Mouse (Mus musculus) forebrain, embryonic 12.5 days (tissue): ENCODE data around the gene Pfdn6. TPM values are rescaled to one million over a fixed set of nuclear protein-coding genes. Genes with fewer than 3 reads are reported as not detected.

Experiments
- ATAC-seq: fragments of 200-750 bp; cut with Nextera tagmentation; 2 replicates; pipeline ENCODE4 v1.8.0; 2017; ENCODE audit warnings: moderate TSS enrichment; ENCODE audit not compliant: low FRiP score
- H3K27ac ChIP-seq: fragments of 300-500 bp; sonication (generic); 2 replicates; pipeline ENCODE4 v1.5.1; 2016; ENCODE audit warnings: mild to moderate bottlenecking
- H3K27me3 ChIP-seq: fragments of 300-500 bp; sonication (generic); 2 replicates; pipeline ENCODE4 v1.6.1; 2016; ENCODE audit warnings: mild to moderate bottlenecking
- H3K36me3 ChIP-seq: fragments of 300-500 bp; sonication (generic); replicated peaks from 2 replicates; pipeline ENCODE4 v1.6.1; 2016; ENCODE audit warnings: mild to moderate bottlenecking
- H3K4me1 ChIP-seq: fragments of 300-500 bp; sonication (generic); 2 replicates; pipeline ENCODE4 v1.6.1; 2016
- H3K4me2 ChIP-seq: fragments of 300-500 bp; sonication (generic); 2 replicates; pipeline ENCODE4 v1.6.1; 2016; ENCODE audit warnings: mild to moderate bottlenecking, moderate library complexity
- H3K4me3 ChIP-seq: fragments of 300-500 bp; sonication (generic); replicated peaks from 2 replicates; pipeline ENCODE4 v1.5.1; 2016; ENCODE audit warnings: mild to moderate bottlenecking
- H3K9ac ChIP-seq: fragments of 300-500 bp; sonication (generic); 2 replicates; pipeline ENCODE4 v1.6.1; 2016; ENCODE audit warnings: mild to moderate bottlenecking
- H3K9me3 ChIP-seq: fragments of 300-500 bp; sonication (generic); 2 replicates; pipeline ENCODE4 v1.6.1; 2016
- WGBS: fragments of 180-500 bp; shearing (Covaris S2); methylation state at CpG from one replicate; pipeline ENCODE4 v1.1.7; 2016; 5-methylcytosine and 5-hydroxymethylcytosine counted together
- polyA plus RNA-seq: library from polyadenylated mRNA; unstranded; fragments of >200 nt; fragmentation: Nextera tagmentation; extraction: Ambion mirVana; gene quantifications from 2 replicates; pipeline ENCODE4 v1.2.1, GENCODE M21; 2016

Gene Pfdn6
- polyA plus RNA-seq, 1 experiment from 2014 or later = 198 TPM

GRCm38 (mm10) chr17:33940981-33941380 lies 838 bp upstream of the Pfdn6 start:
- Histone ChIP-seq H3K27ac (no peak overlapping the region), H3K4me2 (peak overlapping the region; percentile 99), H3K4me1 (peaks cover 23% of the 10 kb centered on the region), H3K36me3 (peaks cover 54% of the 10 kb centered on the region), H3K4me3 (peak overlapping the region; percentile 87), H3K27me3 (no peaks in the 10 kb centered on the region), H3K9ac (peak overlapping the region; percentile 81), H3K9me3 (no peaks in the 10 kb centered on the region)
- ATAC-seq = peak; percentile 22; the same call in 1 of the 2 replicates
- WGBS = 3% methylated on average over 26 of the region's 26 CpGs

DNA sequence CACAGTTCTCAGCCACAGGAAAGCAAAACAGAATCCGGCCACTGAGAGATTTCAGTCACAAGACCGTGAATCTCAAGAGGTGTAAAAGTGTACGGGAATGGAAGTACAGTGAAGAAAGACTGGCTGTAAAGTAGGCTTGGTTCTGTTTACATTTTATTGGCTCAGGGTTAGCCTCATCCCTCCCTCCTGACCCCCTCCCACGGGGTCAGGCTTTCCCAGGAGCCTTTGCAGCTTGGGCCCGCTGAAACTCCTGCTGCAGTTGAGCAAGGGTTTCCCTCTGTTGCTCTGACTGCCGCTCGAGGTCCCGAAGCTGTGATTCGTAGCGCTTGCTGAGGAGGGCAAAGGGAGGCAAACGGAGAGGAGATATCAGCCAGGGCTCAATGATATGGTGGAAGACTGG lies 1.4 kb downstream of the Pfdn6 start:
- H3K27me3 ChIP-seq = no peaks in the 10 kb centered on the region
- WGBS = 83% methylated on average over 11 of the region's 11 CpGs

GRCm38 (mm10) chr17:33936993-33937392 lies 3.1 kb downstream of the Pfdn6 start:
- Histone ChIP-seq H3K36me3 (peaks cover 64% of the 10 kb centered on the region), H3K9me3 (no peaks in the 10 kb centered on the region), H3K27me3 (no peaks in the 10 kb centered on the region), H3K4me2 (no peak overlapping the region), H3K4me1 (peaks cover 22% of the 10 kb centered on the region), H3K27ac (no peak overlapping the region), H3K9ac (no peak overlapping the region), H3K4me3 (no peak overlapping the region)
- ATAC-seq = no peak
- 87% methylated on average over 15 of the region's 15 CpGs for WGBS

More for the DNA sequence above, 1.4 kb downstream of the Pfdn6 start:
- Histone ChIP-seq H3K27ac (no peak overlapping the region), H3K9me3 (no peaks in the 10 kb centered on the region), H3K4me1 (peaks cover 23% of the 10 kb centered on the region), H3K4me2 (peak overlapping the region; percentile 99), H3K36me3 (peaks cover 58% of the 10 kb centered on the region), H3K9ac (no peak overlapping the region), H3K4me3 (peak overlapping the region; percentile 87)
- no peak for ATAC-seq

DNA sequence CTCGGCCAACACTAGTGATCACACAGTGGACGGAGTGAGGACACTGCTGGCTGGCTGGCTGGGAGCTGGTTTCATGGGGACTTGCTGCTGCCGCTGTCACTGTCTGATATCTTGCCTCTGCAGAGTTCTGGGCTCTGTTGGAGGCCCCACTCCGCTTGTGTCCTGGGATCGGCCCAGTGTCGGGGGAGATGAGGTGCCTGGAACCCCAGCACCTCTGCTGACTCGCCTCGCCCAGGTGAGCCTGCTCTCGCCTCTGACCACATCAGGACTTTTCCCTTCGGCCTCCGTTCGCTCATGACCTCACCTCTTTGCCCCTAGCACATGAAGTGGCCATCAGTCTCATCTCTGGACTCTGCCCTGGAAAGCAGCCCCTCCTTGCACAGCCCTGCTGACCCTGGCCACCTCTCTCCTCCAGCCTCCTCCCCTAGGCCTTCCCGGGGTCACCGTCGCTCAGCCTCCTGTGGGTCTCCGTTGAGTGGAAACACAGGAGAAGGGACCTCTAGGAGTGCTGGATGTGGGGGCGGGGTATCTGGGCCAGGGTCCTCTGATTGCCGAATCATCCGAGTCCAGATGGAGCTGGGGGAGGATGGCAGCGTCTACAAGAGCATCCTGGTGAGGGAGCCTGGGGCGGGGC lies 4.6 kb downstream of the Pfdn6 start:
- H3K9me3 ChIP-seq = no peaks in the 10 kb centered on the region
- no peak for ATAC-seq
- WGBS = 89% methylated on average over 21 of the region's 21 CpGs
- H3K27ac ChIP-seq = no peak overlapping the region
- no peak overlapping the region for H3K4me2 ChIP-seq
- H3K4me1 ChIP-seq = peaks cover 22% of the 10 kb centered on the region
- no peak overlapping the region for H3K4me3 ChIP-seq
- no peak overlapping the region for H3K9ac ChIP-seq
- no peaks in the 10 kb centered on the region for H3K27me3 ChIP-seq
- peaks cover 63% of the 10 kb centered on the region for H3K36me3 ChIP-seq

GRCm38 (mm10) chr17:33932970-33933369 lies 7.2 kb downstream of the Pfdn6 start:
- no peak for ATAC-seq
- WGBS = 93% methylated on average over 15 of the region's 15 CpGs

GRCm38 (mm10) chr17:33932448-33932847 lies 7.7 kb downstream of the Pfdn6 start:
- no peak overlapping the region for H3K9ac ChIP-seq
- no peak for ATAC-seq
- H3K9me3 ChIP-seq = no peaks in the 10 kb centered on the region
- peaks cover 25% of the 10 kb centered on the region for H3K4me1 ChIP-seq
- WGBS = 89% methylated on average over 14 of the region's 14 CpGs
- peaks cover 54% of the 10 kb centered on the region for H3K36me3 ChIP-seq
- H3K27ac ChIP-seq = no peak overlapping the region
- H3K4me3 ChIP-seq = no peak overlapping the region
- no peaks in the 10 kb centered on the region for H3K27me3 ChIP-seq
- H3K4me2 ChIP-seq = no peak overlapping the region

More at GRCm38 (mm10) chr17:33932970-33933369, 7.2 kb downstream of the Pfdn6 start:
- H3K4me2 ChIP-seq = no peak overlapping the region
- no peak overlapping the region for H3K27ac ChIP-seq
- H3K4me1 ChIP-seq = peaks cover 22% of the 10 kb centered on the region
- H3K4me3 ChIP-seq = no peak overlapping the region
- no peak overlapping the region for H3K9ac ChIP-seq
- H3K27me3 ChIP-seq = no peaks in the 10 kb centered on the region
- H3K36me3 ChIP-seq = peaks cover 56% of the 10 kb centered on the region
- no peaks in the 10 kb centered on the region for H3K9me3 ChIP-seq

DNA sequence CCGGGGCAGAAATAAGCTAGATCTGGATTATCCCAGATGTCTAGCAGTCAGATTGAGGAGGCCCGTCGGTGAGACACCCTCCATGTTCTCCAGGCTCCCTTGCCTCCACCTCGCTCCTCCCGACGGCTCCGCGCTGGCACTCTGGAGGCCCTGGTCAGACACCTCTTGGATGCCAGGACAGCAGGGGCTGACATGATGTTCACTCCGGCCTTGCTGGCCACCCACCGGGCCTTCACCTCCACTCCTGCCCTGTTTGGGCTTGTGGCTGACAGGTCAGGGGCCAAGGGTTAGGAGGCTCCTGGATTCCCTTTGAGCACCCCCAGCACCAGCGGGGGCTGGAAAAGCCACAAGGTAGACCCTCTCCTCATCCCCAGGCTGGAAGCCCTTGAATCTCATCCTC lies 8.2 kb downstream of the Pfdn6 start:
- H3K9ac ChIP-seq = no peak overlapping the region
- peaks cover 51% of the 10 kb centered on the region for H3K36me3 ChIP-seq
- 93% methylated on average over 11 of the region's 11 CpGs for WGBS
- no peaks in the 10 kb centered on the region for H3K9me3 ChIP-seq
- H3K4me2 ChIP-seq = no peak overlapping the region
- no peak overlapping the region for H3K27ac ChIP-seq
- no peak for ATAC-seq
- no peaks in the 10 kb centered on the region for H3K27me3 ChIP-seq
- H3K4me3 ChIP-seq = no peak overlapping the region
- peaks cover 25% of the 10 kb centered on the region for H3K4me1 ChIP-seq

GRCm38 (mm10) chr17:33931159-33931866 lies 8.8 kb downstream of the Pfdn6 start:
- Histone ChIP-seq H3K4me2 (peak overlapping the region; percentile 100), H3K9me3 (no peaks in the 10 kb centered on the region), H3K36me3 (peaks cover 52% of the 10 kb centered on the region)

DNA sequence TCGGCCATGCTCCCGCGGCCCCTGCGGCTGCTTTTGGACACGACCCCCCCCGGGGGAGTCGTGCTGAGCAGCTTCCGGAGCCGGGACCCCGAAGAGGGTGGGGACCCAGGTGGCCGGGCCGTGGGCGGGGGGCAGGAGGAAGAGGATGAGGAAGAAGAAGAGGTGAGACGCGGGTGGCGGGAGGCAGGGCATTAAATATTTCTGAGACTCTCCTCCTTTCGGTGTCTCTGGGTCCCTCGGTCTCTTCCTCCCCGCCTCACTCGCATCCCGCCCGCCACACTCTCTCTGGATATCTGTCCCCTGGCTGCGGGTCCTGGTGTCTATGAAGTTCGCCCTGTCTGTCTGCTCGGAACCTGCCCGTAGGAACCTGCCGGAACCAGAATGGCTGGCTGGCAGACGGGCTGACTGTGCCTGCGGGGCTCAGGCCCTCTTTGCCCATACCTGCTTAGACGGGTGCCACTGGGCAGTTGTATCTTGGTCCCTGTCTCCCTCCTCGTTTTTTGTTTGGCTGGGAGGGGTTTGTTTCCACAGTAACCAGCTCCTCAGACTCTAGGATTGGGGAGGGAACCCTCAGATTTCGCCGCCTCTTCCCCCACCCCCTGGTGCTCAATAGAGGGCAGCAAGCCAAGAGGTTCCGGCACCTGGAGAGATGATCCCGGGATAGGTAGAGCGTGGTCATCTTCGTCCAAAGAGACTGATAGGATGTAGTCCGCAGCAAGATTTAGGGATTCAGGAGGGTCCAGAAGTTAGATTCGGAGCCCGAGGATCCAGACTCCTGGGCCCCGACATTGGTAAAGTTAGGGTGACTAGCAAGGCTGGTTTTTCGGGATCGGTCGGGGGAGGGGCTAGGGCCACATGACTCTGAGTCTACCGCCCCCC lies 9.6 kb downstream of the Pfdn6 start:
- Histone ChIP-seq H3K4me1 (peaks cover 25% of the 10 kb centered on the region), H3K27ac (peak overlapping the region; percentile 97), H3K36me3 (peaks cover 52% of the 10 kb centered on the region), H3K9me3 (no peaks in the 10 kb centered on the region), H3K4me3 (peak overlapping the region; percentile 84), H3K27me3 (no peaks in the 10 kb centered on the region), H3K4me2 (peak overlapping the region; percentile 100), H3K9ac (peak overlapping the region; percentile 94)
- under 1% methylated on average over 45 of the region's 45 CpGs for WGBS
- ATAC-seq = 0 out of 2 replicates have a peak, but pooled peaks have one; percentile 1

More at GRCm38 (mm10) chr17:33931159-33931866, 8.8 kb downstream of the Pfdn6 start:
- 41% methylated on average over 18 of the region's 18 CpGs for WGBS
- H3K9ac ChIP-seq = peak overlapping the region; percentile 94
- no peak for ATAC-seq
- H3K4me3 ChIP-seq = peak overlapping the region; percentile 84
- H3K27ac ChIP-seq = no peak overlapping the region
- no peaks in the 10 kb centered on the region for H3K27me3 ChIP-seq
- H3K4me1 ChIP-seq = peaks cover 25% of the 10 kb centered on the region

DNA sequence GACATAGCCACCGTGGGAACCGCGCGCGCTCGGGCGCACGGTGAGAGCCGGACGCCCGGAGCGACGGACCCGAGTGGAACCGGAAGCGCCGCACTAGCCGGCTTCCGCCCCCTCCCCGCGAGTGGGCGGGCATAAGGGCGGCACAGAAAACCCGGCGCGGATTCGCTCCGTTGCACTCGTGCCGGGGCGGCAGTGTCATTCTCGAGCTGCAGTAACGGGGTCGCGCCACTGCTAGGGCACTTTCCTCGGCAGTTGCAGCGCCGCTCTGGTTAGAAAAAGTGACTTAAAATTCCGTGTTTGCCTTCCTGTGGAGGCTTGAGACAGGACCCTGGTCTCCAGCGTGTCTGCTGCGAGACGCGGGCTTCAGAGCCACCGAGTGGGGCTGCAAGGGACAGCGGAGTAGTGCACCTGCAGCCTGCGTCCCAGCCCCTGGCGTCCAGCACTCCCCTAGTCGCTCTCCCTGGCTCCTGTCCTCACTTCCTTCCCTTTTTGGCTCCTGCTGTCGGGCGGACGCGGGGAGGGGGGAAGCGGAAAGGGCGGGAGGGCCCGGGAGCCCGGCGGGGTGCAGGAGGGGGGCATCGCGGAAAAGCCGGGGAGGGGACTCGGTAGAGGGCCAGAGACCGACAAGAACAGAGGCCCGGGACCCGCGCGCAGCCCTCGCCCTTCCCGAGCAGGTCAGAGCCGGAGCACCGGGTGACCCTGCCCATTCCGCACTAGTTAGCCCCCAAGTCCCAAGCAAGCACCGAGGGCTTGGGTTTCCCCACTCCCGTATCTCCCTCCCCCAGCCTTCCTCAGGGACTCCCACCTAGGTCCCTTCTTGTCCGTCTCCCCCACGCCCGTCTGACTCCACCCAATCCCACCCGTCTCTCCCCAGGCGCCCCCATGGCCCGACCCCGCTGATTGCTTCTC lies 10.5 kb downstream of the Pfdn6 start, which contains the start of gene Rgl2:
TSS of gene Rgl2 (plus strand) at position 173 of the 909 bp plus-strand sequence.
- ATAC-seq = peak; percentile 88
- H3K27me3 ChIP-seq = no peaks in the 10 kb centered on the region
- no peaks in the 10 kb centered on the region for H3K9me3 ChIP-seq
- H3K27ac ChIP-seq = peak within 1 kb of the TSS; percentile 97
- H3K36me3 ChIP-seq = peaks cover 50% of the 10 kb centered on the region
- H3K4me2 ChIP-seq = peak within 1 kb of the TSS; percentile 100
- H3K4me3 ChIP-seq = peak within 1 kb of the TSS; percentile 84
- peak within 1 kb of the TSS; percentile 94 for H3K9ac ChIP-seq
- peaks cover 25% of the 10 kb centered on the region for H3K4me1 ChIP-seq
- WGBS = under 1% methylated on average over 66 of the region's 80 CpGs

GRCm38 (mm10) chr17:33928251-33928947 lies 11.7 kb downstream of the Pfdn6 start:
- Histone ChIP-seq H3K4me2 (peak overlapping the region; percentile 100), H3K4me1 (peaks cover 25% of the 10 kb centered on the region), H3K36me3 (peaks cover 37% of the 10 kb centered on the region), H3K4me3 (peak overlapping the region; percentile 84), H3K9ac (peak overlapping the region; percentile 94), H3K27ac (no peak overlapping the region), H3K27me3 (no peaks in the 10 kb centered on the region), H3K9me3 (no peaks in the 10 kb centered on the region)
- WGBS = 64% methylated on average over 21 of the region's 21 CpGs
- no peak for ATAC-seq
